Mouse (Mus musculus) layer of hippocampus, postnatal 14 days (tissue): ENCODE measurements at regions not wholly inside any gene's neighbourhood (a gene's known extent, or its start where the extent isn't known, plus 50 kb on each side); places are given as distances from the start of the nearest gene placed in this dataset.

ENCODE experiments used
- DNase-seq, 2 experiments: peaks; one replicate each; pipeline ENCODE4 v3.0.0; 2021 to 2022; ENCODE audit warnings: low spot score in 2 of 2, mixed read lengths in 1 of 2

DNA sequence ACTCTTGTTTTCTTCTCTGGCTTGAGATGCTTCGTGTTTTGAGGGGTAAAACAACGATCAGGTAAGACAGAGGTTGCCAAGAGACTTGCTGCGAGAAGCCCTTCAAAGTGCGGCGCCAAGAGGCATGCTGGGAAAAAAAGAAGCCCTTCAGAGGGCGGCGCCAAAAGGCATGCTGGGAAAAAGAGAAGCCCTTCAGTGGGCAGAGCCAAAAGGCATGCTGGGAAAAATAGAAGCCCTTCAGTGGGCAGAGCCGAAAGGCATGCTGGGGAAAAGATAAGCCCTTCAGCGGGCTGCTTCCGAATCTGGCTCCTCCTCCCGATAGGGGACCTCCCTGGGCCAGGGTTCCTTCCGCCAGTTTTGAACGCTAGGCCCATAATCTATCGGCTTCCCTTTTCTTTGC is 169.5 kb downstream of the Bmp7 start:
- no peak for DNase-seq

DNA sequence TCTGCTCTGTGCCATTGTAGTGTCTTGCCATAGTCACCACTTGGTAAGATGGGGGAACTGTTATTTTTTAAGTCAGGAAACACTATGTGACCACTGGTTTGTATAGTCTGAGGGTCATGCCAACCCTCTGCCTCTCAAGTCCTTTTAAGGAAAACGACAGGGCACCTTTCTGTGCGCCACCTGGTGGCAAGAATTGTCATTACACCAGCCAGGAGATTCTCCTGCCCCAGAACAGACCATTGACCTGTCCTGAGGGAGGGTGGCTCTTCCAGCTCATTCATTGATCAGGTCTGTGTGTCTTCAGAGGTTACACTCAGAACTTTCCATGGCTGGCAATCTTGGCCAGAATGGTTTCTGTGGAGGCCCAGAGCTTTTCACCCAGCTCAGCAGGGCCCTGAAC is 166.9 kb downstream of the Bmp7 start:
- peak; percentile 45 to 48 for DNase-seq

- DNase-seq = no peak
Measured at GRCm38 (mm10) chr2:172776485-172776884, 163.6 kb downstream of the Bmp7 start.

DNA sequence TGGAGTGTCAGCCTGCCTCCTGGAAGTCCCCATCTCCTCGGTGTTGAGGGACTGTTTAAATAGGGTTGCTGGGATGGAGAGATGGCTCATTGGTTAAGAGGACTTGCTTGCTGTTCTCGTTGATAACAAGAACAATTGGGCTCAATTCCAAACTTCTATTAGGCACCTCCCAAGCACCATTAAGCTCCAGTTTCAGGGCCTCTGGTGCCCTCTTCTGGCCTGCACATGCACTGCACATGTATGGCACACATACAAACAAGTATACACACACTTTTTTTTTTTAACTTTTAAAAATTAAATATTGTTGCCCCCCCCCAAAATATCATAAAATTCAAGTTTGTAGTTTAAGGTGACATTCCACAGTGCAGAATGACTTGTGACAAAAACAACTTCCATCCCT is 162.3 kb downstream of the Bmp7 start:
- no peak for DNase-seq

DNA sequence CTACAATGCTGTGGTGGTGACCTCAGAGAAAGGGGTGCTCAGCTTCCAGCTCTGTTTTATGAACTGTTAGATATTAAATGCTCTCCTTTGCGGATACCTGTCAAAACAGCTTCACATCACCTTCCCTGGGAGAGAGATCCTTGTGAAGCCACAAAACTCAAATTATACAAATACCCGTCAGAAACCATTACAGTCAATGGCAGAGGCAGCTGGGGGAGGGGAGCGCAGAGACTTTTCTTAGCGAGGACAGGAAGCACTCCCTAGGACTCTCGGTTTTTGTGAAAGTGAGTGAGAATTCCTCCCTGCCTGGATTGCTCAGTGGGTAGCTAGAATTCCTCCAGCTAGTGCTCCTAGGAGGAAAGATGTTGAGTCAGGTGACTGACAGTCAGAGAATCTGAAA is 161.0 kb downstream of the Bmp7 start:
- no peak for DNase-seq

DNA sequence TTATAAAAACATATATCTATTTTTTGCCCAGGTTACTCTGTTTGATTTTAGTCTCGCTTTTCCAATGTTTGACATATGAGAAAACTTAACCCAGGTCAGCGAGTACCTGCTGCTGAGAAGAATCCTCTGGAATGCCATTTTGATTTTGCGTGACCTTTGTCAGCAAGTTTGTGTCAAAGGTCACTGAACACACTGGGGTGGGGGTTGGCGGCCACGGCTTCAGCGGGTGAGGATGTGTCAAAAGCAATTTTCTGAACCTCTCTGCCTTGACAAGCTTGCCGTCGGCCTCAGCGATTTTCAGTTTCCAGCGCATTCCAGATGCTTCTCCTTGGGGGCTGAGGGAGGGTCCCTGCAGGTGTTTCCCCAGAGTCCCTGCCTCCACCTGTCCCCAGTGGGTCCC is 157.4 kb downstream of the Bmp7 start:
- no peak for DNase-seq

GRCm38 (mm10) chr2:172786297-172786696 is 153.8 kb downstream of the Bmp7 start:
- DNase-seq = no peak

DNA sequence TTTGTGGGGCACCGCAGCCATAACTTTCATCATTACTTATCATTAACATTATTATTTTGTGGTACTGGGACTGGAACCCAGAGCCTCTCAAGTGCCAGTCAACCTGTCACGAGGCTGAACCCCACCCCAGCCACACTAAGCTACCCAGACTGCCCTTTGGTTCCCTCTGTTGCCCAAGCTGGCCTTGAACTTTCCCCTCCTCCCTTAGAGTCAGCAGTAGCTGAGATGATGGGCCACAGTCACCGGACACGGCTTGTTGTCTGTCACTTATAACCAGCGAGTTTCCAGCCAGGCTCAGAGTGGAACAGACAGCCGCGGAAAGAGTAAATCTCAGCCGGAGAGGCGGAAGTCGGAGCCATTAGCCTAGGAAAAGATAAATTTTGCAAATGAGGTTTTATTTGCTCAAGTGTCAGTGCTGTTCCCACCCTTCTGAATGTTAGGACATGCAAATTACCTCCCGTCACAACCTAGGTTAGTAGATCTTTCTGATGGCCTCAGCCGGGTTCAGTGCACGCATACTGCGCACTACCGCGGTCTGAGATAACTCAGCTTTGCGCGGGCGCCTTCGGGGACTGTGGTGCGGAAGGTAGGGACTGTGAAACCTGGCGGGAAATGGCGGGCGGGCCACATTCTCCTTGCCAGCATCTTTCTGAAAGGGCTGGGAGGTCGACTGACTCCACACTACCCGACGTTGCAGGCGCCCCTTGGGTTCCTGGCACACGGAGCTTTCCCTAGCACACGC is 152.7 kb downstream of the Bmp7 start:
- DNase-seq = no peak

DNA sequence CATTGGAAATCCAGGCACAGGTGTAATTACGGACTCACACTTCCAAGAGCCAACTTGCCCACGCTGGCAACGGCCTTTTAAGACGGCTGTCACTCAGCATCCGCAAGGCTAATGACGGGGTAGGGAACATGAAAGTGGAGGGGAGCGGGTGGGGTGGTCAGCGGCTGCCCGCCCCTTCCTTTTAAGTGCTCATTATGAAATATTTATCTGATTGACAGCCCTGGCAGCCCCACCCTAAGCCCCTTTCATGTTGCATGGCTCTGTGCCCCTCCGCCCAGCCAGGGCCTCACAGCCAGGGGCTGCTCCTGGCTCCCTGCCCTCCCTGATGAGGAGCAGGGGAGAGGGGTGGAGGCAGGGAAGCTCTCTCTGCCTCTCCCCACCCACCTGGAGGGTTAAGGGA is 150.9 kb downstream of the Bmp7 start:
- no peak for DNase-seq

DNA sequence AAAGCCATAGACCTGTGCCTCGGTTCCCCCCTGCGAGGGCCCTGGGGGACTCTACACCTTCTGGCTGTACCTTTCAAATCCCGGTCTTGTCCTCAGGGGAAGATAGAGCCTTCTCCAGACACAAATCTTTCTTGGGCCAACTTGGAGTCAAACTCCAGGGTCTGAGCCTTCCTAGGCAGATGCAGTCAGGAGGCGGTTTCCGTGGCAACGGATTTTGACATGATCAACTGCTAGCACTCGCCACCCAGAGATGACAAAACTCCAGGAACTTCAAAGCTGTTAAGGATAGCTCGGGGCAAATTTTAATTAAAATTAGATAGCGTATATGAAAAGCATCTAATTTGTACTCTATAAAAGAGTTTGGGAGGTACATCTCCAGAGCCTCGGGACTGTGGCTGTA is 147.6 kb downstream of the Bmp7 start:
- peak in 1 of 2 experiments; percentile 10 for DNase-seq

DNA sequence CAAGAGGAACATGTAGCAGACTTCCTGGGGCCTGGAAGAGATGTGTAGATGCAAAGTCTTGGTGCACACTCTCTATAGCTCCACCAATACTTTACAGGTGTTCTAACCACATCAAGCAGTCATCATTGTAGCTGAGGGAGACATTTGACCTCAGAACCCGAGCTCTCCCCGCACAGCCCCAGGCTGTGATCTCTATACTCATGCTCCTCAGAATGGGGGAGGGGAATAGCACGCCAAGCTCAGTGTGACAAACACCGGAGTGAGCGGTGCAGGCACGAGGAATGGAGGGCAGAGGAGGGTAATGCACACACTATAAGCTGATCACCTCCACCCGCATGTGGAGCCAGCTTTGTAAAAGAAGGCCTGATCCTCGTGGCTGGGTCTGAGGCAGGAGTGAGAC is 146.1 kb downstream of the Bmp7 start:
- DNase-seq = no peak

GRCm38 (mm10) chr2:172794771-172795170 is 145.3 kb downstream of the Bmp7 start:
- no peak for DNase-seq

- no peak for DNase-seq
Measured at GRCm38 (mm10) chr2:172796104-172796503, 144.0 kb downstream of the Bmp7 start.

GRCm38 (mm10) chr2:172796955-172797354 is 143.2 kb downstream of the Bmp7 start:
- no peak for DNase-seq

- DNase-seq = no peak
Measured at GRCm38 (mm10) chr2:172799951-172800350, 140.2 kb downstream of the Bmp7 start.

DNA sequence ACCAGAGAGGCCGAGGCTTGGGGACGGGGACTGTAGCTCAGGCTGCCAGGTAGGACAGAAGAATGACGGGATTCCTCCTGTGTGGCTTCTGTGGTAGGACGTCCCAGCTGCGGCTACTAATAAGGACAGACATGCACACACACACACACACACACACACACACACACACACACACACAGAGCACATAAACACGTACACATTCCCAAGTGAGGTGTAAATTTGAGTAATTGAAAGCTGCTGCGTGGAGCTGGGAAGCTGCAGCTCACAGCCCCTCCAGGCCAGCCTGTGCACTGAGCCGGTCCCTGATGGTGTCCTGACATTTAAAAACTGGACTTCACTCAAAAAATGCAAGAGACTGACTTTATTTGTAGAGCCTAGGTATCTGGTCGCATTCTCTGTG is 139.3 kb downstream of the Bmp7 start:
- no peak for DNase-seq

GRCm38 (mm10) chr2:172801804-172802203 is 138.3 kb downstream of the Bmp7 start:
- DNase-seq = no peak

DNA sequence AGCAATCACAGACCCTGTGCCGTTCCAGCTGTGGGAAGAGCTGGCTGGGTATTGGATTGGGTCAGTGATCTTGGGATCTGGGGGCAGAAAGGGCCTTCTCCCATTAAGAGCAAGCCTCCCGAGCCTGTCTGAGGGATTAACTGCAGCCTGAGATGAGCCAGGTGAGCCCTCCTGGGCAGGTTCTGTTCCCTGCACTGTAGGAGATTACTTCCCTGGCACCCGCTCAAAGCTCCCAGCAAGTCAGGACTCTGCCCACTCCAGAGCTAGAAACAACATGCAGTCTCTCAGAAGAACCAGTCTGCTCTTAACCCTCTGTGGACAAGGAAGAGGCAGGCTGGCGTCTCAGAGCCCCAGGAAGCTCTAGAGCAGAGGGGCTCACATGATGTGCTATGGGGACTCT is 132.7 kb downstream of the Bmp7 start:
- DNase-seq = no peak

- DNase-seq = no peak
Measured at GRCm38 (mm10) chr2:172809306-172809705, 130.8 kb downstream of the Bmp7 start.

GRCm38 (mm10) chr2:172813319-172813718 is 126.8 kb downstream of the Bmp7 start:
- DNase-seq = peak in 1 of 2 experiments; percentile 14

- DNase-seq = no peak
Measured at GRCm38 (mm10) chr2:172813906-172814305, 126.2 kb downstream of the Bmp7 start.

DNA sequence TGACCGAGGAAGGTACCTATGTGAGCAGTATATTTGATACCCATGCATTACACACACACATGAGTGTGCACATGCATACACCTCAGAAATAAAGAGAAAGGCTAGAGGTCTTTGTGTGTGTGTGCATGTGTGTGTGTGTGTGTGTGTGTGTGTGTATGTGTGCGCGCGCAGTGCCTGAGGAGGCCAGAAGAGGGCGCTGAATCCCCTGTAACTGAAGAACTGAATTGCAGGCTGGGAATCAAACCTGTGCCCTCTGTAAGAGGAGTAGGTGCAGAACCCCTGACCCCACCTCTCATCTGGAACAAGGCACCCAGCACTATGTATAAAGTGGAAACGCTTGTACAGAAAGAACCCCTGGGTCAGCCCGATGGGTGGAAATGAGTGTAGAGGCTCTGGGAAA is 125.0 kb downstream of the Bmp7 start:
- no peak for DNase-seq

GRCm38 (mm10) chr2:172817058-172817745 is 122.9 kb downstream of the Bmp7 start:
- DNase-seq = no peak
